In genomic region chr12:77133465-77134305, GRCm38 (mm10) we compare ENCODE assay signal across 15 mouse cellular contexts.
"Had no signal": no experiment of that assay in that cellular context is flagged by ENCODE, and none has a peak within 500 bp of the region (broad histone marks: within the 10 kb centered on the region; RNA-seq: fewer than 3 reads in every experiment).

No protein-coding gene starts in this region.

- H3K4me3 ChIP-seq: kidney, embryonic 15.5 days; limb, embryonic 13.5 days; midbrain, embryonic 10.5 days; myocyte; neural tube, embryonic 15.5 days had no signal

- H3K27me3 ChIP-seq: kidney, embryonic 15.5 days; limb, embryonic 13.5 days; neural tube, embryonic 15.5 days had no signal

- H3K9ac ChIP-seq: kidney, embryonic 15.5 days; limb, embryonic 13.5 days; liver, embryonic 14.5 days; neural tube, embryonic 15.5 days had no signal

- DNase-seq: kidney, postnatal 14 days; left cerebral cortex, postnatal 4 days; lung, adult 18-20 months; lung, postnatal 10 days; lung, postnatal 4 days; midbrain, embryonic 14.5 days; right cerebral cortex, adult 18-20 months; right cerebral cortex, postnatal 25 days; thymus, postnatal 4 days had no signal

- H3K27ac ChIP-seq: kidney, embryonic 15.5 days; limb, embryonic 13.5 days; liver, embryonic 14.5 days; midbrain, embryonic 10.5 days; neural tube, embryonic 15.5 days had no signal

- H3K4me1 ChIP-seq: neural tube, embryonic 15.5 days had no signal

- H3K9me3 ChIP-seq: kidney, embryonic 15.5 days; limb, embryonic 13.5 days; midbrain, embryonic 10.5 days; neural tube, embryonic 15.5 days had no signal

- H3K36me3 ChIP-seq: kidney, embryonic 15.5 days; limb, embryonic 13.5 days; midbrain, embryonic 10.5 days; neural tube, embryonic 15.5 days had no signal

- H3K4me2 ChIP-seq: kidney, embryonic 15.5 days; limb, embryonic 13.5 days; neural tube, embryonic 15.5 days had no signal
